ENCODE assay signal across 23 mouse cellular contexts in the genomic region with DNA sequence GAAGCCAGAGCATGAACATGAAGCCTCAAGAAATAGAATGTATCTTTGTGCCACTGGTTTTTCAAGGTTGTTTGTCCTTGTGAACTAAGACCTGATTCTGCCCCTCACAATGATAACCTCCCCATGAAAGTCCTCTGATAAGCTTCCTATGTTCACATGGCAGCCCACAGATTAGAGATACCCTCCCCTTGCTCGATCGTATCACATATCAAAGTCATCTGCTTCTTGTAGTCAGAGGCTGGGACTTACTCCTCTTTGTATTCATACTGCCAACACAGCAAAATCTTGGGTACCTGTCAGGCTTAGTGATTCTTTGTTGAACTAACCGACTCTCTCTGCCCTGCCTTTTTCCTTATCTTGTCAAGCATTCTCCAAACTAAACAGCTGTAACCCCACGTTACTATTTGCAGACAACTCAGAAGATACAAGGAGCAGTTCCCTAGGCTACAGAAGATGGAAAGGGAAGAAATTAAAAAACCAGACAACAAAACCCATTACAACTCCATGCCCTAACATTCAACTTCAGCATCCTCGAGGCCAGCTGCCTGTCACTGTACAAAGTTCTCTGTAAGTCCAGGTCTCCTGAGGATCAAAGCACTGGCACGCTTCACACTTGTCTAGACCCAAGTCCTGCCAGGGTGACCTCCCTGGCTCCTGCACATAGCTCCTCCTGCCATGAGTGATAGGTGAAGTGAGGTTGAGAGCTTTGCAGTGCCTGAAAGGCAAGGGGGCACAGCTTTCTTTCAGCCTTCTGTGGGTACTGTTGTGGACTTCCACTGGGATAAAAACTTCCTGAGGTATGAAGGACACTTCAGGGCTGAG. TPM values are rescaled to one million over a fixed set of nuclear protein-coding genes. Genes with fewer than 3 reads are reported as not detected.
A peak's percentile ranks its signal among the peaks of the same experiment; 100 is the strongest.
DNase-seq lines count a peak whose midpoint lies in the region; ATAC-seq and TF ChIP-seq lines count a peak whose summit lies in the region.
"Had no signal": no experiment of that assay in that cellular context is flagged by ENCODE, and none has a peak within 500 bp of the region (broad histone marks: within the 10 kb centered on the region; RNA-seq: fewer than 3 reads in every experiment).

No protein-coding gene starts in this region.

- no peak overlapping the region for H3K4me2 ChIP-seq in heart, postnatal 0 days (ENCODE audit: low read depth, low read length)
- H3K4me2 ChIP-seq: embryonic facial prominence, embryonic 13.5 days; hindbrain, embryonic 15.5 days; midbrain, embryonic 15.5 days; neural tube, embryonic 15.5 days had no signal

- peak; percentile 30; the same call in 1 of the 2 replicates for ATAC-seq in heart, postnatal 0 days (ENCODE audit: insufficient read depth, low read depth)
- ATAC-seq in megakaryocyte progenitor cell, adult 5-6 weeks (replicated peaks; ENCODE audit: poor library complexity) = peak; percentile 13
- ATAC-seq: forebrain, embryonic 16.5 days; intestine, postnatal 0 days; midbrain, embryonic 15.5 days had no signal

- no peak for TF ChIP-seq RAD21 in MEL (IDR thresholded peaks at IDR 0.05; ENCODE audit: low read depth, low read length)

- H3K9ac ChIP-seq in heart, postnatal 0 days (replicated peaks; ENCODE audit: low read depth, low read length) = no peak overlapping the region
- H3K9ac ChIP-seq in heart, adult 2 months (ENCODE audit: low read depth, low read length) = no peak overlapping the region
- no peak overlapping the region for H3K9ac ChIP-seq in MEL (ENCODE audit: control insufficient read depth, low read depth, low read length, poor library complexity, severe bottlenecking)
- H3K9ac ChIP-seq: embryonic facial prominence, embryonic 13.5 days; hindbrain, embryonic 15.5 days; midbrain, embryonic 15.5 days; neural tube, embryonic 15.5 days had no signal

- TF ChIP-seq EP300 in heart, postnatal 0 days (IDR thresholded peaks at IDR 0.05; ENCODE audit: low read depth) = no peak
- no peak for TF ChIP-seq EP300 in heart, adult 2 months (IDR thresholded peaks at IDR 0.05; ENCODE audit: insufficient read depth, low read depth, low read length)
- peak; percentile 50 to 58 for TF ChIP-seq EP300 in MEL (IDR thresholded peaks at IDR 0.05; ENCODE audit: low read depth in 1 of 2, low read length in 2 of 2)

- intact Hi-C loops in heart, adult 2 months (cut with DNase I) = no loop called here

- H3K36me3 ChIP-seq in heart, postnatal 0 days (replicated peaks; ENCODE audit: control insufficient read depth, insufficient read depth, low read length) = no peaks in the 10 kb centered on the region
- no peaks in the 10 kb centered on the region for H3K36me3 ChIP-seq in heart, adult 2 months (ENCODE audit: control insufficient read depth, insufficient read depth, low read length)
- peaks cover 0 to 47% of the 10 kb centered on the region in 2 experiments; a peak in 2 of 4 replicates for H3K36me3 ChIP-seq in MEL (ENCODE audit: control insufficient read depth in 1 of 2, insufficient read depth in 2 of 2, low read length in 2 of 2)
- H3K36me3 ChIP-seq: embryonic facial prominence, embryonic 13.5 days; hindbrain, embryonic 15.5 days; midbrain, embryonic 15.5 days; neural tube, embryonic 15.5 days had no signal

- no peak for TF ChIP-seq POLR2A in heart, adult 2 months (IDR thresholded peaks at IDR 0.05; ENCODE audit: insufficient read depth, low read depth, low read length)
- TF ChIP-seq POLR2A in MEL (IDR thresholded peaks at IDR 0.05; ENCODE audit: control insufficient read depth in 1 of 2, insufficient read depth in 1 of 2, low read depth in 1 of 2, low read length in 2 of 2, poor library complexity in 1 of 2) = no peak

- TF ChIP-seq CTCF in heart, postnatal 0 days (IDR thresholded peaks at IDR 0.05; ENCODE audit: low read depth) = no peak
- no peak for TF ChIP-seq CTCF in heart, adult 2 months (IDR thresholded peaks at IDR 0.05)
- TF ChIP-seq CTCF in MEL (IDR thresholded peaks at IDR 0.05 in 2 of 3, conservative IDR thresholded peaks at IDR 0.05 in 1 of 3; ENCODE audit: control insufficient read depth in 1 of 3, insufficient read depth in 1 of 3, low read depth in 2 of 3, low read length in 3 of 3, poor library complexity in 1 of 3, severe bottlenecking in 1 of 3) = no peak

- no peak overlapping the region for H3K4me3 ChIP-seq in heart, postnatal 0 days (ENCODE audit: low read depth, low read length)
- H3K4me3 ChIP-seq in heart, adult 2 months = no peak overlapping the region
- H3K4me3 ChIP-seq in MEL (ENCODE audit: control insufficient read depth in 1 of 2, insufficient read depth in 1 of 2, low read depth in 2 of 2, low read length in 2 of 2) = no peak overlapping the region
- H3K4me3 ChIP-seq: embryonic facial prominence, embryonic 13.5 days; gastrocnemius, adult 2 months; hindbrain, embryonic 15.5 days; layer of hippocampus, adult 2 months; midbrain, embryonic 15.5 days; neural tube, embryonic 15.5 days had no signal

- H3K27ac ChIP-seq in heart, postnatal 0 days (ENCODE audit: low read depth) = no peak overlapping the region
- no peak overlapping the region for H3K27ac ChIP-seq in heart, adult 2 months
- 0 out of 2 replicates have a peak overlapping the region, but pooled peaks have one; percentile 13 for H3K27ac ChIP-seq in MEL (ENCODE audit: control insufficient read depth, low read depth, low read length)
- H3K27ac ChIP-seq: embryonic facial prominence, embryonic 13.5 days; gastrocnemius, adult 2 months; hindbrain, embryonic 15.5 days; midbrain, embryonic 15.5 days; neural tube, embryonic 15.5 days had no signal

- H3K79me2 ChIP-seq in heart, adult 2 months (replicated peaks; ENCODE audit: control insufficient read depth, insufficient read depth, low read length) = no peaks in the 10 kb centered on the region
- no peaks in the 10 kb centered on the region for H3K79me2 ChIP-seq in MEL (ENCODE audit: control insufficient read depth, insufficient read depth, low read length, poor library complexity)

- peak; percentile 54 for DNase-seq in adrenal gland, postnatal 14 days
- no peak for DNase-seq in adrenal gland, adult 2 months
- DNase-seq in heart, postnatal 0 days (ENCODE audit: low spot score) = no peak
- no peak for DNase-seq in heart, adult 2 months
- DNase-seq in MEL (ENCODE audit: low read depth, low spot score) = peak; percentile 52
- DNase-seq in urinary bladder, postnatal 4 days (ENCODE audit: low spot score in 2 of 2) = no peak
- DNase-seq in right cerebral cortex, adult 18-20 months = no peak
- DNase-seq: cerebellum, postnatal 14 days; gastrocnemius, adult 2 months; heart, postnatal 36 days; kidney, postnatal 14 days; layer of hippocampus, postnatal 36 days; right cerebral cortex, postnatal 14 days; spleen, adult 18-20 months; thymus, postnatal 25 days had no signal

- 0 out of 2 replicates have a peak, but pooled peaks cover 12% of the 10 kb centered on the region for H3K4me1 ChIP-seq in heart, postnatal 0 days (ENCODE audit: control insufficient read depth, insufficient read depth)
- H3K4me1 ChIP-seq in heart, adult 2 months (ENCODE audit: control insufficient read depth, insufficient read depth, low read length) = peaks cover 12% of the 10 kb centered on the region
- peaks cover 29 to 59% of the 10 kb centered on the region in 2 experiments for H3K4me1 ChIP-seq in MEL (ENCODE audit: control insufficient read depth in 1 of 2, insufficient read depth in 2 of 2, low read length in 2 of 2)
- H3K4me1 ChIP-seq: midbrain, embryonic 15.5 days had no signal

- no peaks in the 10 kb centered on the region for H3K9me3 ChIP-seq in heart, postnatal 0 days (replicated peaks; ENCODE audit: control insufficient read depth, low read length)
- no peaks in the 10 kb centered on the region for H3K9me3 ChIP-seq in MEL (replicated peaks; ENCODE audit: insufficient read depth, low read length)
- H3K9me3 ChIP-seq: embryonic facial prominence, embryonic 13.5 days; hindbrain, embryonic 15.5 days; midbrain, embryonic 15.5 days; neural tube, embryonic 15.5 days had no signal

- 30% methylated on average over 6 of the region's 6 CpGs for WGBS in heart, postnatal 0 days
- WGBS in heart, adult 2 months = 46% methylated on average over 6 of the region's 6 CpGs

- H3K27me3 ChIP-seq in heart, postnatal 0 days (ENCODE audit: control insufficient read depth, insufficient read depth, low read length) = no peaks in the 10 kb centered on the region
- no peaks in the 10 kb centered on the region for H3K27me3 ChIP-seq in heart, adult 2 months (ENCODE audit: control insufficient read depth, insufficient read depth, low read length)
- H3K27me3 ChIP-seq in MEL (ENCODE audit: control insufficient read depth in 1 of 2, insufficient read depth in 2 of 2, low read length in 2 of 2) = no peaks in the 10 kb centered on the region
- H3K27me3 ChIP-seq: embryonic facial prominence, embryonic 13.5 days; hindbrain, embryonic 15.5 days; midbrain, embryonic 15.5 days; neural tube, embryonic 15.5 days had no signal

TF ChIP-seq in MEL, 35 proteins besides CTCF, POLR2A, EP300 and RAD21 (continues in another document):
- TF ChIP-seq ELF1 (IDR thresholded peaks at IDR 0.05; ENCODE audit: low read depth, low read length) = no peak
- no peak for TF ChIP-seq USF2 (IDR thresholded peaks at IDR 0.05; ENCODE audit: borderline replicate concordance in 1 of 2, insufficient read depth in 1 of 2, low read depth in 1 of 2, low read length in 2 of 2)
- TF ChIP-seq MAFK (IDR thresholded peaks at IDR 0.05; ENCODE audit: borderline replicate concordance, low read depth, low read length) = 0 out of 2 replicates have a peak, but pooled peaks have one; percentile 68
- TF ChIP-seq ETS1 (IDR thresholded peaks at IDR 0.05; ENCODE audit: low read depth, low read length) = peak; percentile 82
- no peak for TF ChIP-seq MYC (IDR thresholded peaks at IDR 0.05; ENCODE audit: low read depth, low read length)
- TF ChIP-seq MEF2A (IDR thresholded peaks at IDR 0.05; ENCODE audit: extremely low read depth, insufficient replicate concordance, low read depth, low read length, poor library complexity, severe bottlenecking) = 0 out of 2 replicates have a peak, but pooled peaks have one; percentile 18
- TF ChIP-seq SIN3A (IDR thresholded peaks at IDR 0.05; ENCODE audit: low read length) = peak; percentile 40; the same call in 1 of the 2 replicates
- TF ChIP-seq MYB (IDR thresholded peaks at IDR 0.05; ENCODE audit: low read depth, low read length) = no peak

RNA-seq across cellular contexts. Expression of a gene that starts 22.3 kb away (rescaled TPM):
- total RNA-seq in adrenal gland, postnatal 14 days (2021) = 2.1 and 4.5 TPM in 2 replicates
- total RNA-seq in adrenal gland, adult 2 months (2021) = 1 to 10 TPM; 1.9 to 2.5 TPM
- polyA plus RNA-seq in adrenal gland, adult 2 months (2012; rRNA removed) = 1.1 and 2.1 TPM in 2 replicates
- 6.6 and 10.2 TPM in 2 replicates for total RNA-seq in heart, postnatal 0 days (2014; rRNA removed; ENCODE audit: low replicate concordance)
- polyA plus RNA-seq in heart, postnatal 0 days (2015; fragmentation: Nextera tagmentation; extraction: Ambion mirVana) = 3.6 and 4.0 TPM in 2 replicates
- total RNA-seq in heart, adult 2 months (2021) = 1 to 10 TPM; 1.5 TPM
- 1.9 and 2.0 TPM in 2 replicates for polyA plus RNA-seq in heart, adult 2 months (2012; rRNA removed)
- total RNA-seq in MEL (2012; rRNA removed) = 5.4 and 6.8 TPM in 2 replicates
- polyA plus RNA-seq in MEL (2012; ENCODE audit: insufficient read depth in 1 of 2, insufficient read length in 2 of 2, low read depth in 1 of 2, low replicate concordance in 2 of 2, missing spikeins in 1 of 2) = 10 to 100 TPM in 1 of 2 experiments, not detected in 1; 11.3 TPM
- 8.8 and 9.9 TPM in 2 replicates for total RNA-seq in megakaryocyte progenitor cell, adult 5-6 weeks (2015)
- 5.3 and 5.8 TPM in 2 replicates for total RNA-seq in megakaryocyte progenitor cell, adult 5-6 weeks (2017)

Comparison
In these comparisons a context has a peak if more than half of its experiments do, and no peak if none do; other contexts are left out.
1. DNase-seq: peak in adrenal gland, postnatal 14 days (single experiment) and MEL (single experiment); none in adrenal gland, adult 2 months (single experiment), heart, postnatal 0 days (single experiment), heart, adult 2 months (0 of 2), urinary bladder, postnatal 4 days (0 of 2) and right cerebral cortex, adult 18-20 months (single experiment).